Mouse (Mus musculus): ENCODE results near the gene Frmd3.

DNA sequence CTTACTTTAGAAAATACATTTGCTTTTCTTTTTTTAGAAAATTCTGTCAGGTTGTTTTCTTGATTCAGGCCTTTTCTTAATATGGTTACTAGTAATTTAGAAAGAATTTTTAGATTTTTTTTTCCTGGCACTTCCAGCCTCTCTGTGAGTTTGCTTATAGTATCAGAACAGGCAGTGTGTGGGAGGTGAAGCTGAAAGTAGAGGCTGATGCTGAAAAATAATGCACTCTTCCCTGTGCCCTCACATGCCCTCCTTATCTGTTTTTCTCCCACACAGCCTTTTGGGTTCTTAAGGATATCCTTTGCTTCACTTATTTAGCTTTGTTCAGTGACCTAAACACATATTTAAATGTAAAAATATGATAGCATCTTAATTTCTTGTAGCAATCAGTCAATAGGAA is 30.0 kb downstream of the Frmd3 start:
- TF ChIP-seq POLR2A (IDR thresholded peaks at IDR 0.05; ENCODE audit: insufficient read length, low read depth) (no peak), MAX (IDR thresholded peaks at IDR 0.05; ENCODE audit: low read depth) (no peak), E2F4 (IDR thresholded peaks at IDR 0.05; ENCODE audit: insufficient read depth) (no peak), TCF12 (IDR thresholded peaks at IDR 0.05; ENCODE audit: insufficient read depth, poor library complexity, severe bottlenecking) (no peak), POLR2AphosphoS2 (IDR thresholded peaks at IDR 0.05; ENCODE audit: insufficient read length, low read depth) (no peak), REST (IDR thresholded peaks at IDR 0.05; ENCODE audit: insufficient read depth, insufficient read length) (no peak), CEBPB (IDR thresholded peaks at IDR 0.05; ENCODE audit: insufficient read depth, poor library complexity, severe bottlenecking) (no peak), USF1 (IDR thresholded peaks at IDR 0.05; ENCODE audit: low read depth) (no peak), SRF (IDR thresholded peaks at IDR 0.05; ENCODE audit: control insufficient read depth, insufficient read length, low read depth) (no peak), MYOG (IDR thresholded peaks at IDR 0.05; ENCODE audit: control insufficient read depth in 1 of 3, insufficient read depth in 1 of 3, insufficient read length in 2 of 3, low read depth in 2 of 3) (no peak)
